In the genomic region with DNA sequence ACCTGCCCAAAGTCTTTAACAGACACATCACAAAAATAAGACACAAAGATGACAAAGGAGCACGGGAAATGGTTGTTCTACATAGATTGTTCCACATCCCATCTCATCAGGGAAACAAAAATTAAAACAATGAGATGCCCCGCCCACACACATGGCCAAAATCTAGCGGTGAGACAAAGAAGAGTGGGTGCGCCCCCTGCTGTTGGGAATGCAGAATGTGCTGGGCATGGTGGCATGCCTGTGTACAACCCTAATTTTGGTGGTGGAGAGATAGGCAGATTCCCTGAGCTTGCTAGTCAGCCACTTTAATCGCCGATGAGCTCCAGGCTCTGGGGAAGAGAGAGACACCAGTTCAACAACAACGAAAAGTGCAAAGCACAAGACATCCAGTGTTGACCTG, we compare ENCODE assay signal across 9 mouse cellular contexts.
DNase-seq lines count a peak whose midpoint lies in the region; ATAC-seq lines count a peak whose summit lies in the region.
"Had no signal": no experiment of that assay in that cellular context is flagged by ENCODE, and none has a peak within 500 bp of the region (broad histone marks: within the 10 kb centered on the region; RNA-seq: fewer than 3 reads in every experiment).

No protein-coding gene starts in this region.

- WGBS in liver, embryonic 12.5 days (ENCODE audit: insufficient replicate concordance), result 49% methylated on average over 7 of the region's 7 CpGs

- no peak overlapping the region for H3K9ac ChIP-seq in liver, embryonic 12.5 days

- H3K4me3 ChIP-seq in liver, embryonic 12.5 days, result no peak overlapping the region
- H3K4me3 ChIP-seq: erythroblast, embryonic 14.5 days had no signal

- peaks cover 29% of the 10 kb centered on the region for H3K4me1 ChIP-seq in liver, embryonic 12.5 days

- no peaks in the 10 kb centered on the region for H3K36me3 ChIP-seq in liver, embryonic 12.5 days

- no peak overlapping the region for H3K4me2 ChIP-seq in liver, embryonic 12.5 days

- H3K27me3 ChIP-seq in liver, embryonic 12.5 days (replicated peaks), result no peaks in the 10 kb centered on the region

- no peak overlapping the region for H3K27ac ChIP-seq in liver, embryonic 12.5 days

- no peak for ATAC-seq in liver, embryonic 12.5 days

- H3K9me3 ChIP-seq in liver, embryonic 12.5 days (replicated peaks), result no peaks in the 10 kb centered on the region

- peak; percentile 20 to 65 for DNase-seq in adrenal gland, adult (ENCODE audit: inconsistent age in 2 of 2, low spot score in 1 of 2)
- DNase-seq in adrenal gland, adult 8-10 months, result no peak
- DNase-seq in liver, result peak; percentile 51
- peak; percentile 33 to 57 for DNase-seq in cerebellum, postnatal 14 days
- peak; percentile 27 to 50 for DNase-seq in lung, postnatal 4 days
- no peak for DNase-seq in frontal cortex, postnatal 14 days (ENCODE audit: low spot score in 2 of 2)
- DNase-seq in ovary, postnatal 10 days (ENCODE audit: low spot score), result no peak

Comparison
In these comparisons a context has a peak if more than half of its experiments do, and no peak if none do; other contexts are left out.
1. DNase-seq: peak in adrenal gland, adult (2 of 2), liver (single experiment), cerebellum, postnatal 14 days (2 of 2) and lung, postnatal 4 days (2 of 2); none in adrenal gland, adult 8-10 months (single experiment), frontal cortex, postnatal 14 days (0 of 2) and ovary, postnatal 10 days (single experiment).